Mouse (Mus musculus) bone marrow macrophage, adult 2 months (primary cell): ENCODE results near the gene Rpl13. TPM values are rescaled to one million over a fixed set of nuclear protein-coding genes. Genes with fewer than 3 reads are reported as not detected.

ENCODE experiments used
- H3K27ac ChIP-seq: 2 replicates; pipeline ENCODE4 v1.5.1; 2012; ENCODE audit warnings: low read depth, low read length; ENCODE audit not compliant: insufficient read depth
- H3K4me1 ChIP-seq: 2 replicates; pipeline ENCODE4 v1.6.1; 2012; ENCODE audit warnings: low read length; ENCODE audit not compliant: control insufficient read depth, insufficient read depth
- H3K4me3 ChIP-seq: 2 replicates; pipeline ENCODE4 v1.5.1; 2012; ENCODE audit warnings: mild to moderate bottlenecking, low read length, moderate library complexity; ENCODE audit not compliant: insufficient read depth
- CTCF ChIP-seq: IDR thresholded peaks from 2 replicates; pipeline ENCODE4 v1.5.1; 2012; ENCODE audit warnings: low read depth, mild to moderate bottlenecking, low read length, moderate library complexity
- POLR2A ChIP-seq: IDR thresholded peaks from 2 replicates; pipeline ENCODE4 v1.6.1; 2012; ENCODE audit warnings: mild to moderate bottlenecking, low read depth, low read length, borderline replicate concordance
- polyA plus RNA-seq: library from polyadenylated mRNA; stranded (reverse); fragments of >200 nt; gene quantifications from 2 replicates; pipeline ENCODE4 v1.2.4, GENCODE M21; 2012; ENCODE audit not compliant: missing spikeins, insufficient read depth, insufficient read length

Rpl13 gene
- polyA plus RNA-seq = 1,467 and 1,640 TPM in 2 replicates

- no peak for TF ChIP-seq CTCF
- no peak for TF ChIP-seq POLR2A
- Histone ChIP-seq H3K4me3 (peak within 1 kb of the TSS; percentile 95), H3K27ac (peak within 1 kb of the TSS; percentile 76), H3K4me1 (peaks cover 10% of the 10 kb centered on the region)
These were observed at the start of gene Rpl13 for GRCm38 (mm10) chr8:123101735-123102685. Rpl13 (plus strand) TSS chr8:123102350.

- TF ChIP-seq CTCF = no peak
- TF ChIP-seq POLR2A = no peak
- Histone ChIP-seq H3K4me3 (no peak within 1 kb of the TSS), H3K4me1 (peaks cover 4% of the 10 kb centered on the region), H3K27ac (no peak within 1 kb of the TSS)
These were observed 39.4 kb upstream of the Rpl13 start, which contains the start of gene Spg7 for GRCm38 (mm10) chr8:123062721-123063120. Spg7 (plus strand) TSS chr8:123062942.

GRCm38 (mm10) chr8:123064072-123064471, 38.1 kb upstream of the Rpl13 start:
- no peak for TF ChIP-seq POLR2A
- no peak for TF ChIP-seq CTCF
- H3K27ac ChIP-seq = no peak overlapping the region

GRCm38 (mm10) chr8:123064809-123065213, 37.3 kb upstream of the Rpl13 start:
- TF ChIP-seq POLR2A (no peak), CTCF (no peak)
- Histone ChIP-seq H3K4me3 (peak overlapping the region; percentile 76), H3K4me1 (peaks cover 4% of the 10 kb centered on the region), H3K27ac (peak overlapping the region; percentile 86)

More at GRCm38 (mm10) chr8:123064072-123064471, 38.1 kb upstream of the Rpl13 start:
- Histone ChIP-seq H3K4me3 (peak overlapping the region; percentile 76), H3K4me1 (peaks cover 4% of the 10 kb centered on the region)

- TF ChIP-seq CTCF (no peak), POLR2A (peak; percentile 27; the same call in 1 of the 2 replicates)
These were observed 36.7 kb upstream of the Rpl13 start for GRCm38 (mm10) chr8:123065214-123066100.

GRCm38 (mm10) chr8:123066101-123066683, 36.0 kb upstream of the Rpl13 start:
- Histone ChIP-seq H3K4me1 (peaks cover 4% of the 10 kb centered on the region), H3K4me3 (peak overlapping the region; percentile 94), H3K27ac (peak overlapping the region; percentile 58)
- TF ChIP-seq POLR2A = no peak
- no peak for TF ChIP-seq CTCF

More at GRCm38 (mm10) chr8:123065214-123066100, 36.7 kb upstream of the Rpl13 start:
- H3K4me1 ChIP-seq = peaks cover 4% of the 10 kb centered on the region
- H3K27ac ChIP-seq = peak overlapping the region; percentile 86
- H3K4me3 ChIP-seq = peak overlapping the region; percentile 94

- no peak overlapping the region for H3K4me3 ChIP-seq
- no peaks in the 10 kb centered on the region; the same call in 1 of the 2 replicates for H3K4me1 ChIP-seq
- TF ChIP-seq CTCF = no peak
- no peak for TF ChIP-seq POLR2A
- no peak overlapping the region for H3K27ac ChIP-seq
These were observed 31.0 kb upstream of the Rpl13 start for GRCm38 (mm10) chr8:123071176-123071575.

GRCm38 (mm10) chr8:123077213-123077612, 24.9 kb upstream of the Rpl13 start:
- H3K27ac ChIP-seq = no peak overlapping the region
- no peak overlapping the region for H3K4me3 ChIP-seq
- H3K4me1 ChIP-seq = no peaks in the 10 kb centered on the region
- TF ChIP-seq CTCF = no peak
- TF ChIP-seq POLR2A = no peak

GRCm38 (mm10) chr8:123082993-123083392, 19.2 kb upstream of the Rpl13 start:
- Histone ChIP-seq H3K4me3 (no peak overlapping the region), H3K4me1 (no peaks in the 10 kb centered on the region), H3K27ac (no peak overlapping the region)
- no peak for TF ChIP-seq CTCF
